Mouse (Mus musculus): ENCODE measurements around the gene Gm1043. TPM values are rescaled to one million over a fixed set of nuclear protein-coding genes. Genes with fewer than 3 reads are reported as not detected.
A peak's percentile ranks its signal among the peaks of the same experiment; 100 is the strongest.

Gm1043 gene
- polyA plus RNA-seq, 1 experiment: 3.0 TPM

GRCm38 (mm10) chr5:37064454-37065449, 20.4 kb upstream of the Gm1043 start:
- no peak for TF ChIP-seq CTCF (IDR thresholded peaks at IDR 0.05; ENCODE audit: extremely low read depth, insufficient read depth, insufficient read length, insufficient replicate concordance)
- TF ChIP-seq POLR2A (IDR thresholded peaks at IDR 0.05; ENCODE audit: low read depth, low read length): no peak
- H3K4me3 ChIP-seq (ENCODE audit: extremely low read depth, insufficient read depth, insufficient read length): no peak overlapping the region
- 82% methylated on average over 13 of the region's 13 CpGs for WGBS
- H3K27ac ChIP-seq (ENCODE audit: insufficient read depth, low read length): no peak overlapping the region
- H3K27me3 ChIP-seq (ENCODE audit: control insufficient read depth, insufficient read depth, low read length): no peaks in the 10 kb centered on the region
- H3K36me3 ChIP-seq (ENCODE audit: control insufficient read depth, insufficient read depth, low read length): 0 out of 2 replicates have a peak, but pooled peaks cover 2% of the 10 kb centered on the region
- peaks cover 26% of the 10 kb centered on the region for H3K4me1 ChIP-seq (ENCODE audit: control insufficient read depth, insufficient read depth, insufficient read length)
- no peak for DNase-seq (ENCODE audit: low read depth in 1 of 2, low spot score in 2 of 2)

DNA sequence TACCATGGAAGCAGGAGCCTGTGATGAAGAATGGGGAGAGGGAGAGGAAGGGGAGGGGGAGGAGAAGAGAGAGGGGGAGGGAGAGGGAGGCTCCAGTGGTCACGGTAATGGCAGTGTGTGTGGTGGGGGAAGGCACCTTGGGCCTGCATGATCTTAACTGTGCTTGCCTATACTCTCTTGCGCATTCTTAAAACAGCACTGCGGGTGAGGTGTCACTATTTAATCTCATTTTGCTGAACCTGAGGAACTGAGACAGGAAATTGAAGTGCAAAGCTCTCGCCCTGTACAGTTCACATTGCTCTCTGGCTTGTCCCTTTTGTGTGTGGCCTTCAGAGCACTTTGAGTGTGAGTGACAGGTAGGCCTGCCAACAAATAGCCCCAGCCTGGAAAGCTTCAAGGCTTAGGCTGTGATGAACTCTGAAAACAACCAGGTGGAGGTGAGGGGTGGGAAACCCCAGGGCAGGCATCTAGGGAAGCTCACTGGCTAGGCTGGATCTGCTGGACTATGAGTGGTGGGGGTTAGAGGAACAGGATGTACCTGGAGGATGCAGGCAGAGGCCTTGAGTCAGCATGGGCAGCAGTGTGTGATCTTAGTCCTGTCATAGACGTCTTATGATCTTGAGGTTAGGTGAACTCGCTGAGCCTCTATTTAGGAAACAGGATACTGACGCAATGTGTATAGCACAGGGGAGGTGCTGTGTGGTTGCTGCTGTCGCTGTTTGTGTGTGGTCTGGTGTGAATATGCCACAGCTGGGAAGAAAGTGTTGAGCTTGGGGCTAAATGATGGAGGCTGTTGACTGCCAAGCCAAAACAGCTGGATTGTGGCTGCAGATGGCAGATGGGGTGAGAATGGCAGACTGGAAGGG, 18.2 kb upstream of the Gm1043 start:
- Histone ChIP-seq H3K27ac (ENCODE audit: insufficient read depth, low read length) (peak overlapping the region; percentile 88), H3K36me3 (ENCODE audit: control insufficient read depth, insufficient read depth, low read length) (0 out of 2 replicates have a peak, but pooled peaks cover 2% of the 10 kb centered on the region), H3K27me3 (ENCODE audit: control insufficient read depth, insufficient read depth, low read length) (no peaks in the 10 kb centered on the region), H3K4me3 (ENCODE audit: extremely low read depth, insufficient read depth, insufficient read length) (no peak overlapping the region), H3K4me1 (ENCODE audit: control insufficient read depth, insufficient read depth, insufficient read length) (peaks cover 26% of the 10 kb centered on the region)
- TF ChIP-seq POLR2A (IDR thresholded peaks at IDR 0.05; ENCODE audit: low read depth, low read length) (no peak), CTCF (IDR thresholded peaks at IDR 0.05; ENCODE audit: extremely low read depth, insufficient read depth, insufficient read length, insufficient replicate concordance) (no peak)
- DNase-seq (ENCODE audit: low read depth in 1 of 2, low spot score in 2 of 2): peak; percentile 45 to 90
- 22% methylated on average over 8 of the region's 8 CpGs for WGBS

DNA sequence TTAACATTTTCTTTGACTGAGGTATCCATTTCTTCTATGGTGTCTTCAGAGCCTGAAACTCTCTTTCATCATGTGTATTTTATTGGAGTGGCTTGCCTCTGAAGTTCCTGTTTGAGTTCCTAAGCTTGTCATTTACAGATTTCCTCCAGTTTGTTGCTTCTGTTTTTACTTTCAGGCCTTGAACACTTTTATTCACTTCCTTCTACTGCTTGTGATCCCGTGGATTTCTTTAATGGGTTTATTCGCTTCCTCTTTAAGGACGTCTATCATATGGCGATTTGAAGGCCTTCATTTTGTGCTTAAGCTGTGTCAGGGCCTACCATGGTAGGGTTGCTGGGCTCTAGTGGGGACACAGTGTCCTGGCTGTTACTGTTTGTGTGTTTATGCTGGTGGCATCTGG, 11.5 kb upstream of the Gm1043 start:
- H3K27ac ChIP-seq (ENCODE audit: insufficient read depth, low read length): no peak overlapping the region
- 0 out of 2 replicates have a peak, but pooled peaks cover 2% of the 10 kb centered on the region for H3K36me3 ChIP-seq (ENCODE audit: control insufficient read depth, insufficient read depth, low read length)
- 28% methylated on average over 4 of the region's 4 CpGs for whole genome bisulfite sequencing
- no peak for DNase-seq (ENCODE audit: low read depth in 1 of 2, low spot score in 2 of 2)
- peaks cover 16% of the 10 kb centered on the region; the same call in 1 of the 2 replicates for H3K4me1 ChIP-seq (ENCODE audit: control insufficient read depth, insufficient read depth, insufficient read length)
- TF ChIP-seq CTCF (IDR thresholded peaks at IDR 0.05; ENCODE audit: extremely low read depth, insufficient read depth, insufficient read length, insufficient replicate concordance) (no peak), POLR2A (IDR thresholded peaks at IDR 0.05; ENCODE audit: low read depth, low read length) (no peak)
- H3K4me3 ChIP-seq (ENCODE audit: extremely low read depth, insufficient read depth, insufficient read length): no peak overlapping the region
- no peaks in the 10 kb centered on the region for H3K27me3 ChIP-seq (ENCODE audit: control insufficient read depth, insufficient read depth, low read length)

DNA sequence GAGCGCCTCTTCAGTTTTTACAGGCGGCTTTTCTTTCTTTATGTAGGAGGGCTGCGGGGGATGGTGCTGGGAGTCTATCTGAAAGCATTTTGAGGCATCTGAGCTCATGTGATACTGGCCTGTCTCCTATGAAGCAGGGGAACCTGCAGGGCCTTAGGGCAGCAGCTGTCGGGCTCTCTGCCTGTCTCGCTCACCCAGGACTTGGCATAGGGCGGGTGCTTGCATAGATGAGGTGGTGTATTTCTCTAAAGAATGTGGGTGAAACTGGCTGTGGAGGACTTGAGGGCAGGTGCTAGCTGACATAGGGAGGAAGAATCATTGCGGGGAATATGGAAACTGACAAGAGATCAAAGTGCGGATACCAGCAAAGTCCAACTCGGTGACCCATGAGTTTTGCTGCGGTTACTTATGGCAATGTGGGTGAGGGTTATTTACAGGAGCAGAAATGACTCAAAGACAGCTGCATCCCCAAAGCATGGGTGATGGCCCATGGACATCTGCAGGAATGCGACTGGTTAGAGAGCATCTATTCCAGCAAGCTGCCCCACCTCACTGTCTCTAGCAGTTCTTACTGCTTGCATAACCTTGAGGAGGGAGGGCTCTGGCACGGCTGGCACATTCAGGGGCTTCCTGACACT, 8.4 kb upstream of the Gm1043 start:
- TF ChIP-seq POLR2A (IDR thresholded peaks at IDR 0.05; ENCODE audit: low read depth, low read length): no peak
- no peak for TF ChIP-seq CTCF (IDR thresholded peaks at IDR 0.05; ENCODE audit: extremely low read depth, insufficient read depth, insufficient read length, insufficient replicate concordance)
- DNase-seq (ENCODE audit: low read depth in 1 of 2, low spot score in 2 of 2): no peak
- Histone ChIP-seq H3K27me3 (ENCODE audit: control insufficient read depth, insufficient read depth, low read length) (no peaks in the 10 kb centered on the region), H3K27ac (ENCODE audit: insufficient read depth, low read length) (no peak overlapping the region), H3K36me3 (ENCODE audit: control insufficient read depth, insufficient read depth, low read length) (0 out of 2 replicates have a peak, but pooled peaks cover 2% of the 10 kb centered on the region), H3K4me3 (ENCODE audit: extremely low read depth, insufficient read depth, insufficient read length) (no peak overlapping the region), H3K4me1 (ENCODE audit: control insufficient read depth, insufficient read depth, insufficient read length) (peaks cover 30% of the 10 kb centered on the region; the same call in 1 of the 2 replicates)
- WGBS: 42% methylated on average over 12 of the region's 12 CpGs

- no peaks in the 10 kb centered on the region for H3K27me3 ChIP-seq (ENCODE audit: control insufficient read depth, insufficient read depth, low read length)
- TF ChIP-seq POLR2A (IDR thresholded peaks at IDR 0.05; ENCODE audit: low read depth, low read length) (no peak), CTCF (IDR thresholded peaks at IDR 0.05; ENCODE audit: extremely low read depth, insufficient read depth, insufficient read length, insufficient replicate concordance) (no peak)
- no peak overlapping the region for H3K27ac ChIP-seq (ENCODE audit: insufficient read depth, low read length)
- 0 out of 2 replicates have a peak, but pooled peaks cover 2% of the 10 kb centered on the region for H3K36me3 ChIP-seq (ENCODE audit: control insufficient read depth, insufficient read depth, low read length)
- 48% methylated on average over 3 of the region's 3 CpGs for WGBS
- no peak for DNase-seq (ENCODE audit: low read depth in 1 of 2, low spot score in 2 of 2)
- H3K4me3 ChIP-seq (ENCODE audit: extremely low read depth, insufficient read depth, insufficient read length): no peak overlapping the region
- H3K4me1 ChIP-seq (ENCODE audit: control insufficient read depth, insufficient read depth, insufficient read length): peaks cover 33% of the 10 kb centered on the region; the same call in 1 of the 2 replicates
Observed at GRCm38 (mm10) chr5:37077330-37077698, 7.9 kb upstream of the Gm1043 start.

GRCm38 (mm10) chr5:37079484-37079883, 5.7 kb upstream of the Gm1043 start:
- Histone ChIP-seq H3K27me3 (ENCODE audit: control insufficient read depth, insufficient read depth, low read length) (no peaks in the 10 kb centered on the region), H3K4me1 (ENCODE audit: control insufficient read depth, insufficient read depth, insufficient read length) (peaks cover 48% of the 10 kb centered on the region; the same call in 1 of the 2 replicates)
- WGBS: 82% methylated on average over 4 of the region's 4 CpGs

More at GRCm38 (mm10) chr5:37079484-37079883, 5.7 kb upstream of the Gm1043 start:
- H3K27ac ChIP-seq (ENCODE audit: insufficient read depth, low read length): no peak overlapping the region
- H3K4me3 ChIP-seq (ENCODE audit: extremely low read depth, insufficient read depth, insufficient read length): no peak overlapping the region
- TF ChIP-seq POLR2A (IDR thresholded peaks at IDR 0.05; ENCODE audit: low read depth, low read length): no peak
- TF ChIP-seq CTCF (IDR thresholded peaks at IDR 0.05; ENCODE audit: extremely low read depth, insufficient read depth, insufficient read length, insufficient replicate concordance): no peak
- DNase-seq (ENCODE audit: low read depth in 1 of 2, low spot score in 2 of 2): no peak
- H3K36me3 ChIP-seq (ENCODE audit: control insufficient read depth, insufficient read depth, low read length): 0 out of 2 replicates have a peak, but pooled peaks cover 2% of the 10 kb centered on the region
